Mouse (Mus musculus) liver, embryonic 14.5 days (tissue): ENCODE results near the gene Me1. TPM values are rescaled to one million over a fixed set of nuclear protein-coding genes. Genes with fewer than 3 reads are reported as not detected.

Experiments
- ATAC-seq: fragments of 200-750 bp; cut with Nextera tagmentation; 2 replicates; pipeline ENCODE4 v1.8.0; 2017; ENCODE audit warnings: moderate number of reproducible peaks, mild to moderate bottlenecking, moderate library complexity; ENCODE audit not compliant: insufficient read depth
- DNase-seq, 3 experiments: peaks; one replicate each; pipeline ENCODE4 v3.0.0-alpha.2; 2012 to 2013; ENCODE audit warnings: low read depth in 3 of 3, low spot score in 3 of 3
- H3K27ac ChIP-seq: fragments of 300-500 bp; sonication (generic); 2 replicates; pipeline ENCODE4 v1.5.1; 2014; ENCODE audit warnings: moderate library complexity, mild to moderate bottlenecking, control low read depth, inconsistent platforms
- H3K27me3 ChIP-seq: fragments of 300-500 bp; sonication (generic); 2 replicates; pipeline ENCODE4 v1.6.1; 2014; ENCODE audit warnings: mild to moderate bottlenecking, low read length, moderate library complexity; ENCODE audit not compliant: control insufficient read depth, insufficient read depth
- H3K36me3 ChIP-seq: fragments of 300-500 bp; sonication (generic); replicated peaks from 2 replicates; pipeline ENCODE4 v1.6.1; 2014; ENCODE audit warnings: low read depth; ENCODE audit not compliant: control insufficient read depth, insufficient read depth
- H3K4me1 ChIP-seq, 2 experiments: fragments of 200-500 bp in 1 of 2; fragments of 300-500 bp in 1 of 2; sonication (generic) in 1 of 2; replicated peaks; 2 replicates each; pipeline ENCODE4 v1.6.1; 2012 to 2014; ENCODE audit warnings: antibody characterized with exemption in 1 of 2, inconsistent platforms in 1 of 2, low read length in 1 of 2; ENCODE audit not compliant: control insufficient read depth in 2 of 2, insufficient read depth in 2 of 2
- H3K4me2 ChIP-seq: fragments of 300-500 bp; sonication (generic); 2 replicates; pipeline ENCODE4 v1.6.1; 2014; ENCODE audit warnings: low read depth, mild to moderate bottlenecking, control low read depth, moderate library complexity
- H3K4me3 ChIP-seq, 2 experiments: fragments of 200-500 bp in 1 of 2; fragments of 300-500 bp in 1 of 2; sonication (generic) in 1 of 2; 2 replicates each; pipeline ENCODE4 v1.5.1; 2012 to 2014; ENCODE audit warnings: low read depth in 2 of 2, low read length in 2 of 2, mild to moderate bottlenecking in 2 of 2, control low read depth in 1 of 2, inconsistent platforms in 1 of 2, moderate library complexity in 1 of 2; ENCODE audit not compliant: insufficient read depth in 1 of 2
- H3K9ac ChIP-seq: fragments of 300-500 bp; sonication (generic); replicated peaks from 2 replicates; pipeline ENCODE4 v1.6.1; 2014; ENCODE audit warnings: mild to moderate bottlenecking, control low read depth, moderate library complexity
- H3K9me3 ChIP-seq: fragments of 300-500 bp; sonication (generic); 2 replicates; pipeline ENCODE4 v1.6.1; 2016; ENCODE audit warnings: low read length, mixed read lengths; ENCODE audit not compliant: control insufficient read depth
- CTCF ChIP-seq: IDR thresholded peaks from 2 replicates; pipeline ENCODE4 v1.5.1; 2016; ENCODE audit warnings: antibody characterized with exemption, low read depth, control low read depth
- EP300 ChIP-seq: IDR thresholded peaks from 2 replicates; pipeline ENCODE4 v1.6.1; 2016; ENCODE audit warnings: antibody characterized with exemption, low read depth
- WGBS: fragments of 180-500 bp; shearing (Covaris S2); extraction: QIAGEN DNeasy Blood & Tissue Kit; methylation state at CpG from one replicate; pipeline ENCODE4 v1.1.7; 2014; ENCODE audit not compliant: insufficient replicate concordance; 5-methylcytosine and 5-hydroxymethylcytosine counted together
- polyA plus RNA-seq, 2 experiments: library from polyadenylated mRNA; depleted of rRNA in 1 of 2; stranded (reverse) in 1 of 2; unstranded in 1 of 2; fragments of >200 nt; fragmentation: Nextera tagmentation in 1 of 2; extraction: Ambion mirVana in 1 of 2; gene quantifications; 2 replicates each; pipeline versions ENCODE4 v1.2.1 to v1.2.3; 2012 to 2014

Gene Me1
- polyA plus RNA-seq, 2 experiments: 1.8 to 3.6 TPM

GRCm38 (mm10) chr9:86738067-86738466 is 42.3 kb upstream of the Me1 start:
- no peaks in the 10 kb centered on the region for H3K4me1 ChIP-seq
- H3K4me2 ChIP-seq: no peak overlapping the region
- no peak overlapping the region for H3K9ac ChIP-seq
- WGBS: 64% methylated on average over 1 of the region's 1 CpGs
- H3K36me3 ChIP-seq: no peaks in the 10 kb centered on the region
- no peaks in the 10 kb centered on the region for H3K9me3 ChIP-seq
- no peaks in the 10 kb centered on the region for H3K27me3 ChIP-seq
- no peak overlapping the region for H3K27ac ChIP-seq
- ATAC-seq (no peak), DNase-seq (no peak)
- TF ChIP-seq CTCF (no peak), EP300 (no peak)
- no peak overlapping the region for H3K4me3 ChIP-seq

- Histone ChIP-seq H3K4me2 (no peak overlapping the region), H3K27me3 (no peaks in the 10 kb centered on the region), H3K4me1 (no peaks in the 10 kb centered on the region), H3K4me3 (no peak overlapping the region), H3K36me3 (no peaks in the 10 kb centered on the region), H3K9me3 (no peaks in the 10 kb centered on the region), H3K27ac (no peak overlapping the region), H3K9ac (no peak overlapping the region)
- ATAC-seq: no peak
- no peak for TF ChIP-seq EP300
- no peak for TF ChIP-seq CTCF
- WGBS: 82% methylated on average over 4 of the region's 4 CpGs
- DNase-seq: no peak
These were observed 41.2 kb upstream of the Me1 start for GRCm38 (mm10) chr9:86736991-86737390.

- no peak overlapping the region for H3K4me2 ChIP-seq
- H3K27ac ChIP-seq: no peak overlapping the region
- H3K4me3 ChIP-seq: no peak overlapping the region
- no peak for ATAC-seq
- TF ChIP-seq EP300 (no peak), CTCF (no peak)
- no peaks in the 10 kb centered on the region for H3K36me3 ChIP-seq
- no peaks in the 10 kb centered on the region for H3K4me1 ChIP-seq
- H3K9ac ChIP-seq: no peak overlapping the region
- H3K9me3 ChIP-seq: no peaks in the 10 kb centered on the region
- DNase-seq: no peak
- WGBS: 57% methylated on average over 9 of the region's 9 CpGs
- no peaks in the 10 kb centered on the region for H3K27me3 ChIP-seq
These were observed 39.0 kb upstream of the Me1 start for GRCm38 (mm10) chr9:86734795-86735194.

- DNase-seq (no peak), ATAC-seq (no peak)
- H3K9me3 ChIP-seq: no peaks in the 10 kb centered on the region
- H3K4me1 ChIP-seq: no peaks in the 10 kb centered on the region
- H3K9ac ChIP-seq: no peak overlapping the region
- H3K36me3 ChIP-seq: no peaks in the 10 kb centered on the region
- H3K4me3 ChIP-seq: no peak overlapping the region
- H3K27ac ChIP-seq: no peak overlapping the region
- no peak overlapping the region for H3K4me2 ChIP-seq
- no peak for TF ChIP-seq CTCF
- no peak for TF ChIP-seq EP300
- H3K27me3 ChIP-seq: no peaks in the 10 kb centered on the region
These were observed 38.6 kb upstream of the Me1 start for GRCm38 (mm10) chr9:86734357-86734756.

GRCm38 (mm10) chr9:86729811-86730210 is 34.1 kb upstream of the Me1 start:
- Histone ChIP-seq H3K9ac (no peak overlapping the region), H3K4me2 (no peak overlapping the region), H3K4me1 (peaks cover 0 to 2% of the 10 kb centered on the region in 2 experiments; a peak in 2 of 4 replicates), H3K4me3 (no peak overlapping the region), H3K36me3 (no peaks in the 10 kb centered on the region), H3K9me3 (no peaks in the 10 kb centered on the region), H3K27ac (no peak overlapping the region), H3K27me3 (no peaks in the 10 kb centered on the region)
- ATAC-seq (no peak), DNase-seq (no peak)
- 60% methylated on average over 3 of the region's 3 CpGs for WGBS
- TF ChIP-seq EP300 (no peak), CTCF (no peak)

- no peaks in the 10 kb centered on the region for H3K36me3 ChIP-seq
- H3K4me3 ChIP-seq: no peak overlapping the region
- no peak overlapping the region for H3K27ac ChIP-seq
- H3K27me3 ChIP-seq: no peaks in the 10 kb centered on the region
- WGBS: 30% methylated on average over 1 of the region's 1 CpGs
- H3K9ac ChIP-seq: no peak overlapping the region
- H3K9me3 ChIP-seq: no peaks in the 10 kb centered on the region
- H3K4me2 ChIP-seq: no peak overlapping the region
- TF ChIP-seq CTCF (no peak), EP300 (no peak)
- DNase-seq (no peak), ATAC-seq (no peak)
- peaks cover 0 to 2% of the 10 kb centered on the region in 2 experiments; a peak in 2 of 4 replicates for H3K4me1 ChIP-seq
These were observed 33.3 kb upstream of the Me1 start for GRCm38 (mm10) chr9:86729084-86729483.
